Mouse (Mus musculus) midbrain, embryonic 11.5 days (tissue): ENCODE measurements at regions not wholly inside any gene's neighbourhood (a gene's known extent, or its start where the extent isn't known, plus 50 kb on each side); places are given as distances from the start of the nearest gene placed in this dataset.

ENCODE experiments used
- ATAC-seq: fragments of 200-750 bp; cut with Nextera tagmentation; 2 replicates; pipeline ENCODE4 v1.8.0; 2017; ENCODE audit warnings: moderate TSS enrichment, moderate library complexity; ENCODE audit not compliant: low FRiP score
- DNase-seq: peaks from one replicate; pipeline ENCODE4 v3.0.0; 2015; ENCODE audit warnings: low spot score; ENCODE audit errors: missing footprints
- H3K27ac ChIP-seq: fragments of 300-500 bp; sonication (generic); 2 replicates; pipeline ENCODE4 v1.5.1; 2014; ENCODE audit warnings: low read depth, low read length
- H3K27me3 ChIP-seq: fragments of 300-500 bp; sonication (generic); 2 replicates; pipeline ENCODE4 v1.6.1; 2014; ENCODE audit warnings: mild to moderate bottlenecking, low read length, moderate library complexity, mixed read lengths; ENCODE audit not compliant: control insufficient read depth, insufficient read depth
- H3K36me3 ChIP-seq: fragments of 300-500 bp; sonication (generic); 2 replicates; pipeline ENCODE4 v1.6.1; 2014; ENCODE audit warnings: mild to moderate bottlenecking, low read length, moderate library complexity, mixed read lengths; ENCODE audit not compliant: control insufficient read depth, insufficient read depth
- H3K4me1 ChIP-seq: fragments of 300-500 bp; sonication (generic); 2 replicates; pipeline ENCODE4 v1.6.1; 2014; ENCODE audit warnings: low read length; ENCODE audit not compliant: control insufficient read depth, insufficient read depth
- H3K4me2 ChIP-seq: fragments of 300-500 bp; sonication (generic); 2 replicates; pipeline ENCODE4 v1.6.1; 2014; ENCODE audit warnings: mild to moderate bottlenecking, moderate library complexity
- H3K4me3 ChIP-seq: fragments of 300-500 bp; sonication (generic); 2 replicates; pipeline ENCODE4 v1.5.1; 2014; ENCODE audit warnings: low read depth, low read length
- H3K9ac ChIP-seq: fragments of 300-500 bp; sonication (generic); 2 replicates; pipeline ENCODE4 v1.6.1; 2014; ENCODE audit warnings: low read length
- H3K9me3 ChIP-seq: fragments of 300-500 bp; sonication (generic); 2 replicates; pipeline ENCODE4 v1.6.1; 2016; ENCODE audit warnings: low read length; ENCODE audit not compliant: control insufficient read depth
- WGBS: fragments of 180-500 bp; shearing (Covaris S2); extraction: QIAGEN DNeasy Blood & Tissue Kit; methylation state at CpG from one replicate; pipeline ENCODE4 v1.1.7; 2014; 5-methylcytosine and 5-hydroxymethylcytosine counted together

DNA sequence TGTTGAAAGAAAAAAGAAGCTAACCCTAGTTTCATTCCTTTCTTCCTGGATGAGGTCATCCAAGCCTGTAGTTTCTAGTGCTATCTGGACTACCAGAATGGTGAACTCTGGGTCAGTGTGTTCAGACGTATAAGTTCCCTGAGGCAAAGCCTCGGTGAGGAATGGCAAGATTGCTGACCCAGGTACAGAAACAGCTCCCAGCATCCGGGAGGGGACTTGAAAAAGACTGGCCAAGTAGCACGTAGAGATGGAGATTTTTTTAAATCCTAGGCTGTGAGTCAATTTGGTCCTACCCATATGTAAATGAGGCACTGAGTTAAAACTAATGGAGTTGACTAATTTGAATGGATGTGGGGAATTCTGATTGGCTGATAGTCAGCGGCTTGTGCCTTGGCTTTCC, 55.0 kb upstream of the Gm11084 start:
- no peak overlapping the region for H3K9ac ChIP-seq
- H3K36me3 ChIP-seq, result no peaks in the 10 kb centered on the region
- WGBS, result 40% methylated on average over 5 of the region's 5 CpGs
- DNase-seq, result no peak
- ATAC-seq, result no peak
- no peak overlapping the region for H3K4me2 ChIP-seq
- H3K4me1 ChIP-seq, result peaks cover 3% of the 10 kb centered on the region; the same call in 1 of the 2 replicates
- no peaks in the 10 kb centered on the region for H3K27me3 ChIP-seq
- H3K9me3 ChIP-seq, result no peaks in the 10 kb centered on the region
- no peak overlapping the region for H3K27ac ChIP-seq
- no peak overlapping the region for H3K4me3 ChIP-seq

GRCm38 (mm10) chr2:73040031-73040430, 53.5 kb upstream of the Gm11084 start:
- no peak overlapping the region for H3K4me2 ChIP-seq
- H3K27me3 ChIP-seq, result no peaks in the 10 kb centered on the region
- no peaks in the 10 kb centered on the region for H3K36me3 ChIP-seq
- H3K27ac ChIP-seq, result no peak overlapping the region
- WGBS, result 84% methylated on average over 3 of the region's 3 CpGs
- no peak overlapping the region for H3K9ac ChIP-seq
- H3K4me3 ChIP-seq, result no peak overlapping the region
- H3K4me1 ChIP-seq, result peaks cover 3% of the 10 kb centered on the region; the same call in 1 of the 2 replicates
- ATAC-seq, result no peak
- DNase-seq, result no peak
- H3K9me3 ChIP-seq, result no peaks in the 10 kb centered on the region

- WGBS, result 77% methylated on average over 2 of the region's 2 CpGs
- DNase-seq, result no peak
These were observed 52.8 kb upstream of the Gm11084 start for GRCm38 (mm10) chr2:73039300-73039699.

GRCm38 (mm10) chr2:73038290-73038732, 51.8 kb upstream of the Gm11084 start:
- H3K27me3 ChIP-seq, result no peaks in the 10 kb centered on the region
- no peaks in the 10 kb centered on the region for H3K36me3 ChIP-seq
- H3K9me3 ChIP-seq, result no peaks in the 10 kb centered on the region
- H3K4me3 ChIP-seq, result no peak overlapping the region; the same call in 1 of the 2 replicates
- 8% methylated on average over 16 of the region's 16 CpGs for WGBS
- H3K4me1 ChIP-seq, result peaks cover 3% of the 10 kb centered on the region; the same call in 1 of the 2 replicates
- H3K27ac ChIP-seq, result no peak overlapping the region
- DNase-seq (peak; percentile 89), ATAC-seq (peak; percentile 62)
- no peak overlapping the region for H3K9ac ChIP-seq
- peak overlapping the region; percentile 40 for H3K4me2 ChIP-seq

More at GRCm38 (mm10) chr2:73039300-73039699, 52.8 kb upstream of the Gm11084 start:
- peaks cover 3% of the 10 kb centered on the region; the same call in 1 of the 2 replicates for H3K4me1 ChIP-seq
- no peak for ATAC-seq
- H3K36me3 ChIP-seq, result no peaks in the 10 kb centered on the region
- H3K4me3 ChIP-seq, result no peak overlapping the region
- H3K9me3 ChIP-seq, result no peaks in the 10 kb centered on the region
- H3K27me3 ChIP-seq, result no peaks in the 10 kb centered on the region
- no peak overlapping the region for H3K9ac ChIP-seq
- no peak overlapping the region for H3K4me2 ChIP-seq
- no peak overlapping the region for H3K27ac ChIP-seq

DNA sequence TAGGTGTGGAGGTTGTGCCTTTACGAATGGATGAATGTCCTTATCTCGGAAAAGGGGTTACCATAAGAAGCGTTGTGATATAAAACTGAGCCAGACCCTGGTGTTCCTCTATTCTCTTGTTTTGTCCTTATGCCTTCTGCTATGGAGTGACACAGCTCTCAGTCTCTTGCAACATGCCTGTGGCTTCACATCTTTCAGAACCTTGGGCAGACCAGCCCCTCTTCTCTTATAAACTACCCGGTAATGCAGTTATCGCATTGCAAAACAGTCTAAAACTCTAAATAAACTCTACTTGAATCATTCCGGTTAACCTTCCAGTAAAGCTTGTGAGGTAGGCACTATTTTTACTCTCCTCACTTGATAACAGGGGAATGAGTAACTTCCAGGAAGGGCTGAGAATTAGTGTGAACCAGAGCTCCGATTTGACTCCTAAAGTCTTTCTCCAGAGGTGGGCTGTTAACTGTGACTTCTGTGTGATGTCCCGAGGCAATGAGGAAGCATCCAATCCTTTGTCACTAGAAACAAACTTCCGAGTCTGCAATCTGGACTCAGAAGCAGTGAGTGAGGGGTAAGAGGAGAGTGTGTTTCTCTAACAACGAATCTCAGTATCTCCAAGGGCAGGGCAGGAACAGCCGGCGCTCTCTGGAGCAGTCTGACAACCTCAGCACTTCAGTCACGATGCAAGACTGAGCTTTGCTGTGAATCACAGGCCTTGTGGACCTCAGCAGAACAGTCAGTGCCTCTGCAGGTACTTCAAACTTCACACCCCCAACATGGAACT, 50.9 kb upstream of the Gm11084 start:
- H3K36me3 ChIP-seq, result no peaks in the 10 kb centered on the region
- WGBS, result 62% methylated on average over 13 of the region's 13 CpGs
- H3K27ac ChIP-seq, result no peak overlapping the region
- H3K9me3 ChIP-seq, result no peaks in the 10 kb centered on the region
- DNase-seq (no peak), ATAC-seq (no peak)
- H3K4me1 ChIP-seq, result peaks cover 3% of the 10 kb centered on the region; the same call in 1 of the 2 replicates
- no peaks in the 10 kb centered on the region for H3K27me3 ChIP-seq
- no peak overlapping the region for H3K4me2 ChIP-seq
- H3K9ac ChIP-seq, result no peak overlapping the region
- no peak overlapping the region for H3K4me3 ChIP-seq
